Mouse (Mus musculus) myocyte (in vitro differentiated cells): ENCODE measurements around the gene Ugt1a10. TPM values are rescaled to one million over a fixed set of nuclear protein-coding genes. Genes with fewer than 3 reads are reported as not detected.

Source experiments
- H3K27me3 ChIP-seq: one replicate; pipeline ENCODE4 v1.6.1; 2011; ENCODE audit not compliant: control insufficient read depth, insufficient read depth, insufficient read length
- H3K36me3 ChIP-seq: one replicate; pipeline ENCODE4 v1.6.1; 2011; ENCODE audit not compliant: control insufficient read depth, insufficient read depth
- H3K4me2 ChIP-seq: one replicate; pipeline ENCODE4 v1.6.1; 2011; ENCODE audit warnings: low read depth, control low read depth
- H3K4me3 ChIP-seq: one replicate; pipeline ENCODE4 v1.5.1; 2011; ENCODE audit warnings: mild to moderate bottlenecking, control low read depth, moderate library complexity
- H3K79me2 ChIP-seq: one replicate; pipeline ENCODE4 v1.6.1; 2011; ENCODE audit not compliant: control insufficient read depth, insufficient read depth
- H3ac ChIP-seq: one replicate; pipeline ENCODE4 v1.6.1; 2011; ENCODE audit not compliant: control insufficient read depth, insufficient read length
- CEBPB ChIP-seq: IDR thresholded peaks from 2 replicates; pipeline ENCODE4 v1.6.1; 2011; ENCODE audit warnings: mild to moderate bottlenecking, moderate library complexity; ENCODE audit not compliant: poor library complexity, insufficient read depth, severe bottlenecking
- E2F4 ChIP-seq: IDR thresholded peaks from one replicate; pipeline ENCODE4 v1.6.1; 2011; ENCODE audit warnings: mild to moderate bottlenecking, control low read depth, moderate library complexity; ENCODE audit not compliant: insufficient read depth
- MAX ChIP-seq: IDR thresholded peaks from one replicate; pipeline ENCODE4 v1.6.1; 2011; ENCODE audit warnings: low read depth, mild to moderate bottlenecking, control low read depth
- MYOD1 ChIP-seq, 3 experiments: IDR thresholded peaks; one replicate each; pipeline ENCODE4 v1.6.1; 2011; ENCODE audit warnings: control low read depth in 2 of 3, low read depth in 2 of 3, mild to moderate bottlenecking in 2 of 3, moderate library complexity in 1 of 3; ENCODE audit not compliant: insufficient read length in 2 of 3, control insufficient read depth in 1 of 3
- MYOG ChIP-seq, 3 experiments: IDR thresholded peaks; one replicate each; pipeline ENCODE4 v1.6.1; 2011; ENCODE audit warnings: control low read depth in 2 of 3, low read depth in 2 of 3, mild to moderate bottlenecking in 2 of 3; ENCODE audit not compliant: insufficient read length in 2 of 3, control insufficient read depth in 1 of 3, insufficient read depth in 1 of 3
- POLR2A ChIP-seq: IDR thresholded peaks from one replicate; pipeline ENCODE4 v1.6.1; 2011; ENCODE audit warnings: low read depth, mild to moderate bottlenecking, control low read depth, moderate library complexity; ENCODE audit not compliant: insufficient read length
- POLR2AphosphoS2 ChIP-seq: IDR thresholded peaks from one replicate; pipeline ENCODE4 v1.6.1; 2011; ENCODE audit warnings: low read depth, control low read depth; ENCODE audit not compliant: insufficient read length
- REST ChIP-seq: IDR thresholded peaks from one replicate; pipeline ENCODE4 v1.6.1; 2011; ENCODE audit warnings: mild to moderate bottlenecking, control low read depth, moderate library complexity; ENCODE audit not compliant: insufficient read depth, insufficient read length
- SRF ChIP-seq: IDR thresholded peaks from one replicate; pipeline ENCODE4 v1.6.1; 2011; ENCODE audit warnings: low read depth; ENCODE audit not compliant: control insufficient read depth, insufficient read length
- TCF12 ChIP-seq: IDR thresholded peaks from one replicate; pipeline ENCODE4 v1.6.1; 2011; ENCODE audit warnings: mild to moderate bottlenecking, control low read depth; ENCODE audit not compliant: poor library complexity, insufficient read depth, severe bottlenecking
- TCF3 ChIP-seq: IDR thresholded peaks from one replicate; pipeline ENCODE4 v1.6.1; 2011; ENCODE audit warnings: low read depth, control low read depth; ENCODE audit not compliant: insufficient read length
- USF1 ChIP-seq: IDR thresholded peaks from one replicate; pipeline ENCODE4 v1.6.1; 2011; ENCODE audit warnings: low read depth, mild to moderate bottlenecking, control low read depth, moderate library complexity
- polyA plus RNA-seq: library from polyadenylated mRNA; unstranded; fragments of >200 nt; fragmentation: generic; extraction: Trizol; gene quantifications from one replicate; pipeline ENCODE4 v1.2.1, GENCODE M21; 2012; ENCODE audit warnings: missing spikeins

Gene Ugt1a10
- polyA plus RNA-seq, 1 experiment, result not detected

DNA sequence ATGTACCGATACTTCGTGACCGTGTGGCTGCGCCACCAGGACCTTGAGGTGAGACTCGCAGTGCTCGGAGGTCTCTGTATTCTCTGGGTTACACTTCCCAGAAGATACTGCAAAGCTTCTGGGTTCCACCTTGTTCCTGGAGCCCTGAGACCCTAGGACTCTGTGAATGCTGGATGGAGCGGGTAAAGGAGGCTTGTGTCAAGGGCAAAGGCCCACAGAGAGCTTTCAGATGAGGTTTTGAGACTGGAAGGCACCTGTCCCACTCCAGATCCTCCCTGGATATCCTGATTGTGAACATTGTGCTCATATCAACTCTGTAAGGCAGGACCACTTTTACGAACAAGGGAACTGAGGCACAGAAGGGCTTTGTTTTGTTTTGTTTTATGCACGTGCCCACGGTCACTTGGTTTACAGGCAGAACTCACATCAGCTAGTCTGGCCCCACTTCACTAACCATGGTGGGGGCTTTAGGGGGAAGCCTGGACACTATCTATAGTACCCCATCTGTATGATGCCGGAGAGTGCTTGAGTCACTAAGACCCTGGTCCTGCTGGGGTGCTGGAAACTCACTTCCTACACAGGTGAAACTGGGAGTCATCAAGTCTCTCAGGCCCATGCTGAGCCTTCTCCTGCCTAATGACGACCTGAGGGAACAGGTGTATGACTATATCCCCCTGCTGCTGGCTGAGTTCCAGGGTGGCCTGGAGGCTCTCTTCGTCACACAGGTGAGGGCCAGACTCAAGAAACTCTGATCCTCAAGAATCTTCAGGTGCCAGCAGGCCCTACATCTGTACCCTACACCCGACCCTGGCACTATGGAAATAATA lies 178.4 kb downstream of the Ugt1a10 start:
- Histone ChIP-seq H3ac (no peak overlapping the region), H3K79me2 (no peaks in the 10 kb centered on the region), H3K36me3 (no peaks in the 10 kb centered on the region), H3K4me3 (no peak overlapping the region), H3K27me3 (peaks cover 23% of the 10 kb centered on the region), H3K4me2 (no peak overlapping the region)
- TF ChIP-seq MYOD1 (IDR thresholded peaks at IDR 0.05; ENCODE audit: control insufficient read depth in 1 of 3, insufficient read length in 2 of 3, low read depth in 2 of 3) (no peak), TCF12 (no peak), POLR2A (no peak), TCF3 (no peak), MYOG (IDR thresholded peaks at IDR 0.05; ENCODE audit: control insufficient read depth in 1 of 3, insufficient read depth in 1 of 3, insufficient read length in 2 of 3, low read depth in 2 of 3) (no peak), USF1 (no peak), SRF (no peak), CEBPB (no peak), MAX (no peak), REST (no peak), E2F4 (no peak), POLR2AphosphoS2 (no peak)

DNA sequence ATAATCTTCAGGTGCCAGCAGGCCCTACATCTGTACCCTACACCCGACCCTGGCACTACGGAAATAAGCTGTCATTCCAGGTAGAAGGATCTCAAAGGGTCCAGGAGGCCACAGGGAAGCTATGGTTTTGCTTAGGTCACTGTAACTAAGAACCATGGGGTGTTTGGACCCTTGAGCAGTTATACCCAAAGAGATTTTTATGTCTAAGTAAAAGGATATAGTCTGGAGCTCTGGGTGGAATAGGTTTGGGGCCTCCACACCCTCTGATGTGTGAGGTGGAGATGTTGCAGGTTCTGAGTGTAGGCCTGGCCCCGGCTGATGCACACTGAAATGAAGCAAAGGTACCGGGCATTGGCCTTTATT lies 179.0 kb downstream of the Ugt1a10 start:
- Histone ChIP-seq H3ac (no peak overlapping the region), H3K4me3 (no peak overlapping the region), H3K79me2 (no peaks in the 10 kb centered on the region), H3K4me2 (no peak overlapping the region), H3K36me3 (no peaks in the 10 kb centered on the region), H3K27me3 (peaks cover 23% of the 10 kb centered on the region)
- TF ChIP-seq MAX (no peak), POLR2AphosphoS2 (no peak), POLR2A (no peak), REST (no peak), TCF3 (no peak), E2F4 (no peak), MYOD1 (IDR thresholded peaks at IDR 0.05; ENCODE audit: control insufficient read depth in 1 of 3, insufficient read length in 2 of 3, low read depth in 2 of 3) (no peak), TCF12 (no peak), USF1 (no peak), CEBPB (no peak), MYOG (IDR thresholded peaks at IDR 0.05; ENCODE audit: control insufficient read depth in 1 of 3, insufficient read depth in 1 of 3, insufficient read length in 2 of 3, low read depth in 2 of 3) (no peak), SRF (no peak)

DNA sequence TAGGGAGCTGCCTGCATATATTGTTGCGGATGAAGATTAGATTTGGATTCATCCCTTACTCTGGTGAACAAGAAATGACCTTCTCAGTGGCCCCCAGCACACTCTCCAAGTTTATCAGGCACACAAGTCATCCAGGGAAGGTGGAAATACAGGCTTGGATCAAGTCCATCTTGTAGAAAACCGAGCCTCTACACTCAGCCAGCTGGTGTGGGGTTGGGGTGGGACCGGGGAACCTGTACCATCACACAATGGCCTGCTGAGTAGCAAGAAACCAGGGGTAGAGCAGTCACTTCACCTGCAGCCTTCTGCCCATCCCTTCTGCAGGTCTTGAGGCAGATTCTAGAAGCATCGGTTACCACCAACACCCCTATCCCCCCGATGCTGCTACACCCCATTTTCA lies 179.5 kb downstream of the Ugt1a10 start:
- H3K79me2 ChIP-seq, result no peaks in the 10 kb centered on the region
- no peak overlapping the region for H3K4me3 ChIP-seq
- H3ac ChIP-seq, result no peak overlapping the region
- H3K27me3 ChIP-seq, result peaks cover 23% of the 10 kb centered on the region
- no peak overlapping the region for H3K4me2 ChIP-seq
- H3K36me3 ChIP-seq, result no peaks in the 10 kb centered on the region
- no peak for TF ChIP-seq USF1
- TF ChIP-seq SRF, result no peak
- no peak for TF ChIP-seq TCF12
- TF ChIP-seq MYOD1 (IDR thresholded peaks at IDR 0.05; ENCODE audit: control insufficient read depth in 1 of 3, insufficient read length in 2 of 3, low read depth in 2 of 3), result no peak
- no peak for TF ChIP-seq E2F4
- TF ChIP-seq TCF3, result no peak
- TF ChIP-seq MAX, result no peak
- TF ChIP-seq POLR2A, result no peak

DNA sequence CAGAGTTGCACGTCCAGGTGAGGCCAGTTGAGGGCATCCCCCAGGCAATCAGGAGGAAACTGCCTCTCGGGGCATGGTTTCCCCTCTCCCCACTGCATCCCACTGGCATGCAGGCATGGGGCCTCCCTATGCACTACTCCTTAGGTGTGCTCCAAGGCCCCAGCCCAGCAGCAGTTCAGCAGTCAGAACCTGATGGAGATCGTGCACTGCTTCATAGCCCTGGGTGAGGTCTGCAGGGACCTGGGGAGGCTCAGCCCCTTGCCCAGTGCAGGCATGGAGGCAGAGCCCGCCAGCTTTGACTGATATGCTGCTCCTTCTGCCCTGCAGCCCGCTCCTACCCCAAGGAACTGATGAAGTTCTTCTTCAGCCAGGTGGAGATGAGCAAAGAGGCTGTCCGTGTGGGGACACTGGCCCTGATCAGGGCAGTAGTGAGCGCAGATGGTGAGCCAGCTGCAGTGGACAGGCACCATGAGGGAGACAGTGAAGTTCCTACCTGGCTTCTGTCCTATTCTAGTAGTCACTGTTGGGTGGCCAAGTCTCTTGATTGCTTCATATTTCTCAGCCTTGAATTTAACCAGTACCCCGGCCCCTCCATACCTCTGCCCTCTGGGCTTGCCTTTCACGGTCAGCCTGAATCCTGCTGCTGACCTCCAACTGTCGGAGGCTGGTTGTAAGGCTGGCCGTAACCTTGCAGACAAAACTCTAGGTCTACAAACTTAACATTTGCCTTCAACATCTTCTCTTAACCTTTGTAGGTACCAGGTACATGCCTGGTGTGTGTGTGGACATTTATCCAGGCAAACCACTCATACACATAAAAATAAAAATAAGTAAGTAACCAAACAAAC lies 180.1 kb downstream of the Ugt1a10 start:
- Histone ChIP-seq H3K4me2 (no peak overlapping the region), H3ac (no peak overlapping the region), H3K79me2 (no peaks in the 10 kb centered on the region), H3K4me3 (no peak overlapping the region), H3K27me3 (peaks cover 23% of the 10 kb centered on the region), H3K36me3 (no peaks in the 10 kb centered on the region)
- TF ChIP-seq TCF3 (no peak), REST (no peak), E2F4 (no peak), CEBPB (no peak), USF1 (no peak), POLR2AphosphoS2 (no peak), POLR2A (no peak), MYOD1 (IDR thresholded peaks at IDR 0.05; ENCODE audit: control insufficient read depth in 1 of 3, insufficient read length in 2 of 3, low read depth in 2 of 3) (no peak), MAX (no peak), TCF12 (no peak), SRF (no peak), MYOG (IDR thresholded peaks at IDR 0.05; ENCODE audit: control insufficient read depth in 1 of 3, insufficient read depth in 1 of 3, insufficient read length in 2 of 3, low read depth in 2 of 3) (no peak)
